Mouse (Mus musculus): ENCODE measurements around the gene Ect2.

The Ect2 gene

GRCm38 (mm10) chr3:27070340-27070739 is 83.3 kb downstream of the Ect2 start:
- DNase-seq (ENCODE audit: extremely low spot score): no peak

GRCm38 (mm10) chr3:27067206-27067605 is 86.5 kb downstream of the Ect2 start:
- peak; percentile 15 for DNase-seq (ENCODE audit: extremely low spot score)

- no peak for DNase-seq (ENCODE audit: extremely low spot score)
Observed at GRCm38 (mm10) chr3:27064886-27065285, 88.8 kb downstream of the Ect2 start.

- no peak for DNase-seq (ENCODE audit: extremely low spot score)
Observed at GRCm38 (mm10) chr3:27063399-27064260, 90.0 kb downstream of the Ect2 start.

- no peak for DNase-seq (ENCODE audit: extremely low spot score)
Observed at GRCm38 (mm10) chr3:27060441-27060840, 93.2 kb downstream of the Ect2 start.

- no peak for DNase-seq (ENCODE audit: extremely low spot score)
Observed at GRCm38 (mm10) chr3:27059529-27060322, 94.0 kb downstream of the Ect2 start.

GRCm38 (mm10) chr3:27055471-27055870 is 98.2 kb downstream of the Ect2 start:
- no peak for DNase-seq (ENCODE audit: extremely low spot score)

- no peak for DNase-seq (ENCODE audit: extremely low spot score)
Observed at GRCm38 (mm10) chr3:27054766-27055165, 98.9 kb downstream of the Ect2 start.
